Mouse (Mus musculus) bone marrow macrophage, adult 2 months (primary cell): ENCODE measurements around the gene Atg4c. TPM values are rescaled to one million over a fixed set of nuclear protein-coding genes. Genes with fewer than 3 reads are reported as not detected.

ENCODE experiments used
- H3K27ac ChIP-seq: 2 replicates; pipeline ENCODE4 v1.5.1; 2012; ENCODE audit warnings: low read depth, low read length; ENCODE audit not compliant: insufficient read depth
- H3K4me1 ChIP-seq: 2 replicates; pipeline ENCODE4 v1.6.1; 2012; ENCODE audit warnings: low read length; ENCODE audit not compliant: control insufficient read depth, insufficient read depth
- H3K4me3 ChIP-seq: 2 replicates; pipeline ENCODE4 v1.5.1; 2012; ENCODE audit warnings: mild to moderate bottlenecking, low read length, moderate library complexity; ENCODE audit not compliant: insufficient read depth
- CTCF ChIP-seq: IDR thresholded peaks from 2 replicates; pipeline ENCODE4 v1.5.1; 2012; ENCODE audit warnings: low read depth, mild to moderate bottlenecking, low read length, moderate library complexity
- POLR2A ChIP-seq: IDR thresholded peaks from 2 replicates; pipeline ENCODE4 v1.6.1; 2012; ENCODE audit warnings: mild to moderate bottlenecking, low read depth, low read length, borderline replicate concordance
- polyA plus RNA-seq: library from polyadenylated mRNA; stranded (reverse); fragments of >200 nt; gene quantifications from 2 replicates; pipeline ENCODE4 v1.2.4, GENCODE M21; 2012; ENCODE audit not compliant: missing spikeins, insufficient read depth, insufficient read length

The Atg4c gene
- polyA plus RNA-seq, 1 experiment = 23.8 TPM

DNA sequence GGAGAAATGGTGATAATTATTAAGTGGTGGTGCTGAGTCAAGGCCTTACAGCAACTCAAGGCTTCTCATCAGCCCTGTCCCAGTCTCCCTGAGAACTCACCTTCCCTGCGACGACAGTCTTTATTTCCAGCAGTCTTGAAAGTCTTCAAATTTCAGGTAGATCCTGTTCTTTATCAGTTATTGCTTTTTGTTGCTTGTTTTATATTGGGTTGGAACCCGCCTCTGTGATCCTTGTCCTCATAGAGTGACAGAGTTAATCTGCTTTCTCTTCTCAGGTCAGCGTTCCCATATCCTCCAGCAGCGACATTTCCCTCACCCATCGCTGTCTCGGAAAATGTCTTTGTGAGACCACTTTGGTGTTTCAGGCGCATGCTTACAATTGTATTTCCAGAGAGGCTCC, 56.1 kb downstream of the Atg4c start:
- Histone ChIP-seq H3K4me3 (no peak overlapping the region), H3K27ac (no peak overlapping the region), H3K4me1 (no peaks in the 10 kb centered on the region)
- TF ChIP-seq CTCF = no peak
- no peak for TF ChIP-seq POLR2A

DNA sequence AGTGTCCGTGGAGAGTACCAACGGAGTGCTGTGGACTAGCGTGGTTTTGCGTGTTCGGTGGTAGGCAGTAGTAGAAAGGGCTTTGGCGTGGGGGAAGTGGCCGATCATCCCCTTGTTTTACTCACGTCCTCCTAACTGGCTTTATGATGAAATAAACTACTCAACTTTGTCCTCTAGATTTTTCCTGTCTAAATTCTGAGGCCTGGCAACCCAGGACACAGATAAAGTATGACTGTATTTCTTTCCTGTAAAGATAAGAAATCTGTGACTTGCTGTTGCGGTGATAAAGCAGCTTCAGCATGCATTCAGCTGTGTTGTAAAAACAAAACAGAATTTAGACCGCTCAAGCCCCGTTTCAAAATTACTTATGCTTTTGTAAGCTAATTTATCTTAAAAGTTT, 59.2 kb downstream of the Atg4c start:
- Histone ChIP-seq H3K4me1 (no peaks in the 10 kb centered on the region), H3K4me3 (no peak overlapping the region), H3K27ac (no peak overlapping the region)
- TF ChIP-seq POLR2A (no peak), CTCF (no peak)

DNA sequence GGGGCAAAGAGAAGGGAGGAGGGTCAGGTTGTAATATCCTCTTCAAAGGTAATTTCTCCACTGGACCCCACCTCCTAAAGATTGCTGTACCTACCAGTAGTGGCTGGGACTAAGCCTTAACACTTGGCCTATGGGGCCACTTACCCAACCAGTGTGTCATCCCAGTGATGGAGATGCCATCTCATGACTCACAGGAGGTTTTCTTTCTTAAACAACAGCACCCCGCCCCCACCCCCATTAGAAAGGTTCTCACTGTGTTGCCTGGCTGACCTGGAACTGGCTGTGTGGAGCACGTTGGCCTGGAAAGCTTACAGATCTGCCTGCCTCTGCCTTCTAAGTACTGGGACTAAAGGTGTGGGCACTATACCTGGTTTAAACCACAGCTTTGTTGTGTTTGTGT, 69.5 kb downstream of the Atg4c start:
- Histone ChIP-seq H3K4me1 (no peaks in the 10 kb centered on the region), H3K4me3 (no peak overlapping the region), H3K27ac (no peak overlapping the region)
- TF ChIP-seq POLR2A (no peak), CTCF (no peak)

DNA sequence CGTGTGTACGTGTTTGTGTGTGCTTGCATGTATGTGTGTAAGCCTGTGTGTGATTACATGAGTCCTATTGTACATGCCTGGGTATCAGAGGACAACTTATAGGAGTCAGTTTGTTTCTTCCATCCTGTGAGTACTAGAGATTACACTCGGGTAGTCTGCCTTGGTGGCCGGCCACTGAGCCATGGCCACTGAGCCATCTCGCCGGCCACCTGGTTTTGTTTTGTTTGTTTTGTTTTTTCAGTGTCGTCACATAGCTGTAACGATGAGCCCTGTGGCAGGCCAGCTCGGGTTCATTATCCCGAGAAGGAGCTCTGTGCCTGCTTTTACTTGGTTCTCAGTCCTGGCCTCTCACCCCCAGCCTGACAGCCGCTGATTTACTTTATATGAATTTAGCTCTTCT, 69.9 kb downstream of the Atg4c start:
- TF ChIP-seq POLR2A (no peak), CTCF (no peak)
- Histone ChIP-seq H3K4me3 (no peak overlapping the region), H3K4me1 (no peaks in the 10 kb centered on the region), H3K27ac (no peak overlapping the region)

DNA sequence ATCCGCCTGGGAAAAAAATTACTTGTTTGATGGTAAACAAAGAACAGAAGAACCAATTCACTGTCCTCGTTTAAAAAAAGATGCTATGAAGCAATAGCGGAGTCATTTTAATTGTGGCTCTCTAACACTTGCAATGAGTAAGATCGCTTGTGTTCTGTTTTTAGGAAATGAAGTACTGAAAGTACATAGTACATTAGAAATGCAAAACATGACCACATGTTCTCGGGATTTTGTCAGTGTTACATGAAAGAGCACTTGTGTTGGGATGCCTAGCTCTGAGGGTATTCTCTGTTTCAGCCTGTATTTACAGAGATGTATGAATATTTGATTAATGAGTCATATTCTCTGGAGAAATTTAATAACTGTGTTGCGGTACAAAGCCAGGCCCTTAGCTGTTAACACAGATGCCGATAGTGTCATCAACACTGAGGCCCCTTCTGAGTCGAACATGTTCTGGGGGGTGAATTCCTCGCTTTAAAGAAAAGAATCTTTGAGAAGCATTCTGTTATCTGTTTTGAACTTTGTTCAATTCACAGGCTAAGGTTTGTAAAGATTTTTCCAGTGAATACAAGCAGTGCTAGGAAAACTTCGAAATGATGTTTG, 73.2 kb downstream of the Atg4c start:
- Histone ChIP-seq H3K4me1 (no peaks in the 10 kb centered on the region), H3K27ac (no peak overlapping the region), H3K4me3 (no peak overlapping the region)
- TF ChIP-seq CTCF (no peak), POLR2A (no peak)

DNA sequence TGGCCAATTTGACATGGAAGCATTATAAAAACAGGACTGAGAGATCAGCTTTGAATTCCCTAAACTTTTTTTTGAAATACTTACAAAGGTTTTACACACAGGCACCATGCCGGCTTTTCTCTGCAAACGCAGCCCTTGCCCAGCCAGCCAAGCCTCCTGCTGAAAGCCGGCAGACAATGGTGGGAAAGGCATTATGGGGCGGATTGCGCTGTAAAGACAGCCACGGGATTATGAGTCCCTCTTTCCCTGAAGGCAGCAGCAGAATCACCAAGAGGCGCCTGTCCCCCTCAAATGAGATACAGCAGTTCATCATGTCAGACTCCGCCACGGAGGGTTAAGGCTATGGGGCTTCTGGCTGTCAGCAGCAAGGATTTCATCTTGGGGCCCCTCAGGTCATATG, 79.1 kb downstream of the Atg4c start:
- TF ChIP-seq CTCF (no peak), POLR2A (no peak)
- Histone ChIP-seq H3K4me3 (no peak overlapping the region), H3K27ac (no peak overlapping the region), H3K4me1 (no peaks in the 10 kb centered on the region)

DNA sequence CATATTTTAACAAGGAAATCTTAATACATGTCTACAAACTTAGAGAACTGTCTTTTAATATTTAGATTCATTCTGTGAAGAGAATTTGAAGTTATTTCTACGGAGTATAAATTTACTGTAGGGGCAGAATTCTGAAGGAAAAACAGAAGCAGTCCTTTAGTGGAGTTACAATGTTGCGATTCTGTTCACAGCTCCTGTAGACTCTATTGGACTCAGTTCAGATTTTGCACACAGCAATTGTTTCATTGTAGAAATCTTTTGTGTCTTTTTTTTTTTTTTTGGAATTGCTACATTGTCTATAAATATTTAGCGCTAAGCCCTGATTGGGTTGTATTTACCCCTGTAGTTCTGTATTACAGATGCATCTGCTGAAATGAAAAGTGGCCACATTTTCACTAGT, 79.7 kb downstream of the Atg4c start:
- Histone ChIP-seq H3K4me3 (no peak overlapping the region), H3K4me1 (no peaks in the 10 kb centered on the region), H3K27ac (no peak overlapping the region)
- no peak for TF ChIP-seq POLR2A
- no peak for TF ChIP-seq CTCF

DNA sequence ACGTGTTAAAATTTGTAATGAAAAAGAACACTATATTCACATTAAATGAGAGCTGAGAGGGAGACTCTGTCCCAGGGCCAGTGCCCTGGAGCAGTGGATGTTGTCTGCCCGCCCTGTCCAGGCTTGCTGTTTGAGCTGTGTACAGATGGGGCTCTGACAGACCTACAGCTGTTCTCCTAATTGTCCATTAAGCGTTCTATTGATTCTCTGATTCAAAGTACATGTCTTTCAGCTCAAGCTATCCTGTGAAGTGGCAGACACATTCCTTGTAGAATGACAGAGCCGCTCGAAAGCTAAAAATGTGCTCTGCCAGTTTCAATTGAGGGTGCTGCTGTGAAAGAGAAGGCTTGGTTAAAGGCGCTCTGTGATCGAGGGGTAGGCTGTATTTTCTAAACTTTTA, 80.2 kb downstream of the Atg4c start:
- TF ChIP-seq POLR2A = no peak
- no peak for TF ChIP-seq CTCF
- Histone ChIP-seq H3K27ac (no peak overlapping the region), H3K4me1 (no peaks in the 10 kb centered on the region), H3K4me3 (no peak overlapping the region)

DNA sequence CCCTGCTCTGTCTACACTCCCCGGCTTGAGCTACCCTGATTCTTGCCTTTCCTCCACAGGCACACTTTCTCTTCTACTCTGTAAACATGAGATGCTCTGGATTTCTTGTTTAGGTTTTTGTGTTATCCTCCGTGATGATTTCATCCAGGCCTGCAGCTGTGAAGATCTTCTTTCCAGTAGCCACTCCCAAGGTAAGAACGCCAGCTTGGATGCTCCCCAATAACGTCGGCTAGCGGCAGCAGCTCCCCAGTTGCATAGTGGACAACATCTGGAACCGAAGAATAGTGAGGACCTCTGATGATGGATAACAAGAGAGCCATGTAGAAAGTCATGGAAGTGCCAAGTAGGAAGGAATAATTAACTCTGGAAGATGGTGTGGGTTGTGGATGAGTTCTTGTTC, 85.1 kb downstream of the Atg4c start:
- Histone ChIP-seq H3K4me1 (no peaks in the 10 kb centered on the region), H3K4me3 (no peak overlapping the region), H3K27ac (no peak overlapping the region)
- no peak for TF ChIP-seq POLR2A
- TF ChIP-seq CTCF = no peak

DNA sequence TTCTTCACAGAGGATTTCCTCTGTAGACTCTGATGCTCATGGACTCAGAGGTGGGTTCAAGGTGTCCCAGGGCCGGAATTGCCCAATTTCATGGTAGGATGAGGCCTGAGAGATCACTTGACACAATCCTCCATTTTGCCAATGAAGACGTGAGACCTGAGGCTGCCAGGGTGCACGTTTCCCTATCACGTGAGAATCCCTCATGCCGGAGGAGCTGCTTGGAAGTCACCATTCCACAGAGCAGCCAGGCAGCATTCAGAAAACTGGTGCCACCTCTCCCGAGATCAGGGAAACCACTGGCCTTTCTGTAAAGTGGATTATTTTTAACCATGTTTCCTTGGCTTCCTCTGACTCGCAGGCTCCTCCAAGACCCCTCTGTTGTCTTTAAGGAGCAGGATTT, 88.0 kb downstream of the Atg4c start:
- Histone ChIP-seq H3K4me1 (no peaks in the 10 kb centered on the region), H3K4me3 (no peak overlapping the region), H3K27ac (no peak overlapping the region)
- TF ChIP-seq POLR2A (no peak), CTCF (no peak)

DNA sequence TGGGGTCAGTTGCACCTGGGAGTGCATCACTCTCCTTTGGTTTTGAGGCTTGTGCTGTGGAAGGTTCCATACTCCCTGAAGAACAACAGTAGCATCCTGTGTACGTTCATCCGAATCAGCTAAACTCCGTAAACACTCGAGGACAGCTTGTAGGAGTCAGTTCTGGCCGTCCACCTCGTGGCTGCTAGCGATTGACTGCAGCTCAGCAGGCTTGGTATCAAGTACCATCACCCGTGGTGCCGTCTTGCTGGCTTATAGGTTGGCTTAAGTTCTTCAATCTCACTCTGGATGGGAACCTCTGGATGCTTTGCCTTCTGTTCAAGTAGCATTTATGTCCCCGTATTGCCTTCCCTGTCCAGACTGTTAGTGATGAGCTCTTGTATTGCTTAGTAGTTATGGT, 95.6 kb downstream of the Atg4c start:
- no peak overlapping the region for H3K4me3 ChIP-seq
- no peak overlapping the region for H3K27ac ChIP-seq
- TF ChIP-seq CTCF = no peak
- TF ChIP-seq POLR2A = no peak
- no peaks in the 10 kb centered on the region for H3K4me1 ChIP-seq
